Mouse (Mus musculus) left cerebral cortex, adult 8-10 months (tissue): Measurements from ENCODE around the gene Kcng1. TPM values are rescaled to one million over a fixed set of nuclear protein-coding genes. Genes with fewer than 3 reads are reported as not detected.

Experiments used
- DNase-seq, 2 experiments: peaks; one replicate each; pipeline ENCODE4 v3.0.0; 2022; ENCODE audit warnings: low spot score in 2 of 2
- total RNA-seq, 4 experiments: library from RNA; stranded (reverse); gene quantifications; 2 replicates each; pipeline ENCODE4 v1.2.4; 2022

Gene Kcng1
- total RNA-seq, result 10 to 100 TPM; 20.9 to 27.9 (median 26.2) TPM

DNA sequence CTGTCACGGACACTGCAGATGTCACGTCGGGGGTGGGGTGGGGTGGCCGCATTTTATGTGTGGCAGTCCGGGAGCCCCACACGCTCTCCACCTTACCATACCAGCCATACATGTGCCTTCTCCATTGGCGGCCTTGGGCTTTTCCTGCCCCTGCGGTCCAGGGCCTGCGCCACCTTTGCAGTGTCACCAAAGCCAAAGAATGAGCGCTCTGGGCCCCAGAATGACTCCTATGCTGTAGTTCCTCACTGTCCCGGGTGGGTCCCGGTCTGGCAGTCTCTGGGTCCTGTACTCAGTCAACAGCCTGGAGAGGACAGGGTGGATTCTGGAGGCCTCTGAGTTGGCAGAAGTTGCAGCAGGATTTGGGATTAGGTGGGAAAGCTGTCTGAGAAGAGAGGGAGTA is at the start of gene Kcng1:
Gene Kcng1, minus strand, starts transcription at position 155 of the 400 bp plus-strand sequence.
- DNase-seq, result no peak

DNA sequence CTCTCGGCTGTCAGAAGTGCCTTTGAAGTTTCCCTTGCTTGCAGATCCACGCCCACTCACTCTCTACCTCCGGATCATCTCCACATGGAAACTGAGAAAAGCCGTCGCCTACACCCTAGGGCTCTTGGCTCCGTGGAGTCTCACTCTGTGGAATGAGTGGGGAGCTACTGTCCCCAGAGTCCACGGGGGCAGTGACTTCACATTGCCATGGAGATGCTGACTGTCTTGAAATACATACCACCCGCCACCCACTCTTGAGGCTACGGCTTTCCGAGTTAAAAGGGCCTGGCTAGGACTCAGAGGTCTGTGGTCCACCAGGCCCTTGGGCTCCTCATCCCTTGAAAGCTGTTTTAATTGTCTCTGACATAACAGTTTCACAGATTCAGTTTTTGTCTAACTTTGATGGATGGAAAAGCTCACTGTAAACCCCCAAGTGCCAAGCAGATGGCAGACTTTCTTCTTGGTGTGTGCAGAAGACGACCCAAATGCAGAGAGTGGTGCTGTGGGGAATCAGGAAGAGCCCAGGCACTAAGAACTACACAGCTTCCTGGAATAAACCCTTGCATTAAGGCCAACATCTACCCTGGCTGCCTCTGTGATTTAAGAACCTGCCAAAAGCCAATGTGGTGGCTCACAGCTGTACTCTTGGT is 49.0 kb upstream of the Kcng1 start:
- DNase-seq, result peak; percentile 44 to 86

DNA sequence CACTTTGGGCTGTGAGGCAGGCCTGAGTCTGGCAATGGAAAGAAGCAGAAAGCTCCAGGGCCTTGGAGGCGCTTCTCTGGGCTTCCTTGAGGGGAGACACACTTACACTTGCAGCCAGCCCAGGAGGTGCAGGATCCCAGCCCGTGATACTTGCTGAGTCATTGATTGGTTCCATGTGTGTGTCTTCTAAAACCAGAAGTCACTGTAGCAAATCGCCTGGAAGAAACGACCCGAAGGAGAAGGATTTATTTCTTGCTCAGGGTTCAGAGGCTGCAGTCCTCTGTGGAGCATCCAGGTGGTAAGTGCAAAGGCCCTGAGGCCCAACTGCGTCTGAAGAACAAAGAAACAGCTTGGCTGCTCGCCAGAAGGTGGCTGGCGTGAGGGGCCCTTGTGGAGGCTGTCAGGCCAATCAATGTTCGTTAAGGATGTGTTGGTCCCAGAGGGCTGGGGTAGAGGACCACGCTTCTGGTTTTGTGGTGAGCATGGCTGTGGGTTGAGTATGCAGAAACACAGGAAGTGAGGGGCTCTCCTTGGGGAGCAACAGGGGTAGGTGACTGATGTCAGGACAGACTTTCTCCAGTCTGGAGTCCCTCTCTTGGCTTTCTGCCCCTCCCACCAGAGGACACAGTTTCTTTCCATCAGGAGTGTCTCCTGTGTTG is 40.3 kb upstream of the Kcng1 start:
- DNase-seq, result no peak

DNA sequence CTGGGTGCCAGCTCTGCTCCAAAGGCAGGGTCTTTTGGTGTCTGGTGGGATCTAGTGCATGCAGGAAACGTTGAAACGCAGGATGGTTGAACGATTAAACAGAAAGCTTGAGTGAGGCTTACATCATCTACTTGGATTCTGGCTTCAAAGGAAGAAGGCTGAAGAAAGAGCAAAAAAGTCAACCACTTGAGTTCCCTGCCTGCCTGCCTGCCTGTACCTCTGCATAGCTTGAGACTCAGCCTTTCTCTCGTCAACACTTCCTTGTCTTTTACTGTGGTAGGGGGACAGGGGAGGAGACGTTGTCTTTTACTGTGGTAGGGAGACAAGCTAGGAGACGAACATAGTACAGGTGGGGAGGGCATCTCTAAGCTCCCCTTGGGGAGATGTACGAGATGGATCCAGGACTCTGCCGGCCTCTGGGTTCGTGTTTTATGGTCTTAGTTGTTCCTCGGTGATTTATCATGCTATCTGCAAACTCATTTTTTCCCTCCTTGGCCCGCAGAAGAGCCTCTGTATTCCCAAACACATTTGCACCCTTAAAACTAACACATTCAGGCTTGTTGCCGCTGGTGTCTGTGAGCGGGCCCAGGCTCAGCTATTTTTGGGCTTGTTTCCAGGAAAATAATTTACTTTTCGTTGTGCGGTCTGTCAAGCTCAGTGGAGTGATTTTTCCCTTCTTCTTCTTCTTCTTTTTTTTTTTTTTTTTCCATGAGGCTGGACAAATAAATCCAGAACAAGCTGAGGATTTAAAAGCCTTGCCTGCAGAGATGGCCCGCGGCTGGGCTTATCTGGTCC is 39.0 kb upstream of the Kcng1 start:
- no peak for DNase-seq

DNA sequence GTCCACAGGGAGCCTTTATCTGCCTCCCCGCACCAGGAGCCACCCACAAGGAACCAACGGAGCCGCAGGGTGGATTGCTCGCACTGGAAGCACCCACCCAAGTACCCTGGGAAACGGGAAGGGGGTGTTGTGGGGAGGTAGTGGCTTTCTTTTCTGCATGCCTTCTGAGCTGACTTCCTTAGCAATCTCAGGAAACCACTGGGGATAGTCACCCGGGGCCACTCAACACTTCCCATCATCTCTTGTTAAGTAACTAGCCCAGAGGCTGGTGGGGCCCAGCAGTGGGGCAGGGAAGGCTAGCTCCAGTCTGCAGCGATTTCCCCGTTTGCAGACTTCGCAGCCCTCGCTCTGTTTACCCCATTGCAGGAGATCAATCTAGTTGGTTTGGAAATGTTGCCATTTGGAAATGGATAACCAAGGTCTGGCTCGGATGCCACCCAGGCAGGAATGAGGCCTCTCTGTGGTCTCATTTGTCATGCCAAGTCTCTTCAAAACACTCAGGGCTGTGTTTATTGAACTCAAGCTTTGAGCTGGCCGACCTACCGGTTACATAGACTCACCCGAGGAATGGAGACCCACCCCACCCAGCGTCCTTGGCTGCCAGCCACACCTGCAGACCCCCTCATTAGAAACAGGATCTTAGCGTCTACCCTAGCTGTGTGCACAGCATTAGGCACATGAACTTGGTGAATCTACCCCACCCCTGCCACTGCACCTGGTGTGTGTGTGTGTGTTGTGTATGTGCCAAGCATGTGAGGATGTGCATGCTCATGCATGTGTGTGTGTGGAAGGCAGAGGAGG is 33.3 kb upstream of the Kcng1 start:
- no peak for DNase-seq

DNA sequence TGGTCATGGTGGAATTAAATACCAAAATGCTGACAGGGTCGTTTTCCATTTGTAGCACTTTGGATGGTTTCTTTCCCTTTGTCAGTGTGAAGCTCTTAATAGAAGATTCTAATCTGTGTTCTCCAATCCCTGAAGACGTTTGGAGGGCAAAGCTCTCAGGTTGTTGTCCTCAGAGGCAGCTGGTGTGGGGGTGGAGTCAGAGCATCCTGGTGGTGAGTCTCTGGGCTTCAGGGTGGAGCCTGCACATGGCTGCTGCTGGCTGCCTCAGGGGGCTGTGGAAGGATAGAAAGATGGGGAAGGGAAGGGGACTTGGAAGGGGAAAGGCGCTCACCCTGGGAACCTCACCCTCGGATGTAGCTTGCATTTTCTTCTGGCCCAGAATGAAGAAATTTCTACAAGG is 31.0 kb upstream of the Kcng1 start:
- DNase-seq, result no peak

DNA sequence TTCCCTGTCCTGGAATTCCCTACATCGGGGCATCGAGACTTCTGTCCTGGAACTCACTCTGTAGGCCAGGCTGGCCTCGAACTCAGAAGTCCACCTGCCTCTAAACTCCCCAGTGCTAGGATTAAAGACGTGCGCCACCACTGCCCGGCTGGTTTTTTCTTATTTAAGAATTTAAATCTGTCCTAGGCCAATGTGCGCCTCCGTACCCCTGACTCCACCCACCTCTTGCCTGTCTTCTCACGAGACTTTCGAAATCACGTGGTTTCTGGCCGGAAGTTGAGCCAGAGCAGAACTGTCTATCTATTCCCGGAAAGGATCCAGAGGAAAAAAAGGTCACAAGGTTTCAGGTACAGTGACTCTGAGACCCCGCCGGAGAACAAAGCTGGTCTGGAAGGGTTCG is 29.5 kb upstream of the Kcng1 start:
- DNase-seq, result no peak

DNA sequence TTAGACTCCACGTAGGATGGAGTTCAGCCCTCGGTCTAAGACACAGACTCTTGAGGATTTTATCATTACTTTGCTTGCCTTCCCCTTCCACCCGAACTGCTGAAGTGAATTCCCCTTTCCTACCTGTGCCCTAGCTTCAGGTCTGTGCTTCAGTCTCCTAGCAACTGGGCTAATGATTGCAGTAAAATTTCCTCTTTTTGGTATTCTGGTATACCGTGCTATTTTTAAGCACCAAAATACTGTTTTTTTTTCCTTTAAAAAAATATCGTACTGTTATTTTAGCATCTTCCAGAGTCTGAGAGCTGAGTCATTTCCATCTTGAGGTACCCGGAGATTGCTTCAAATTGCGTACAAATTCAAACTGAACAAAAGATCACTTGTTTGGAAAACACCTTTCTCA is 27.4 kb upstream of the Kcng1 start:
- no peak for DNase-seq

DNA sequence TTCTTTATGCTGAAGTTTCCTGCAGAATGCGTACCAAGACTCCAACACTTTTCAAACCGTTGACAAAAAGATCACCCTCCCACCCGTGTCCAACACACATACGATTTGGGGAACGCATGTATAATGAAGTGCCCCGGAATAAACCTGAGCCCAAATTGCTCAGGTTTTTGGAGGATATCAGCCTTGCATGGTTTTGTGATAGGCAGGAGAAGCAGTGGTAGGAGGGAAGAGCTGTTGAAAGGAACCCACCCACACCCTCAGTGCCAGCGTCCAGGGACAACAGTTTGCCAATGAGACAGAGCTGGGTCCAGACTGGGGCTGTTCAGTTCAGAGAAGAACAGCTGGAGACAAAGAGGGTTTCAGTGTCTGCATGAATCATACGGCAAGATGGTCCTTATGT is 18.1 kb upstream of the Kcng1 start:
- no peak for DNase-seq

DNA sequence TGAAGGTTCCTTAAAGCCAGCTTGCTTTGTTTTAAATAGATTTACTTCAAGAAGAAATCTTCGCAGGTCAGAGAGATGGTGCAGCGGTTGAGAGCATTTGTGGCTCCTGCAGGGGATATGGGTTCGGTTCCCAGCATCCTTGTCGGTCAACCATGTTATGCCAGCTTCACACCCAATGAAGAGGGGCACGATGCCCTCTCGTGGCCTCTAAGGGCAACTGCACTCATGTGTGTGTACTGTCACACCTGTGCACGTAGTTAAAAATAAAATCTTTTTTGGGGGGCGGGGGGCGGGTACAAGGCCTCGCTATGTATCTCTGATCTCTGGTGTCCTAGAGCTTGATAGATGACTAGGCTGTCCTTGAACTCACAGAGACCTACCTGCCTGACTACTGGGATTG is 15.0 kb upstream of the Kcng1 start:
- no peak for DNase-seq

DNA sequence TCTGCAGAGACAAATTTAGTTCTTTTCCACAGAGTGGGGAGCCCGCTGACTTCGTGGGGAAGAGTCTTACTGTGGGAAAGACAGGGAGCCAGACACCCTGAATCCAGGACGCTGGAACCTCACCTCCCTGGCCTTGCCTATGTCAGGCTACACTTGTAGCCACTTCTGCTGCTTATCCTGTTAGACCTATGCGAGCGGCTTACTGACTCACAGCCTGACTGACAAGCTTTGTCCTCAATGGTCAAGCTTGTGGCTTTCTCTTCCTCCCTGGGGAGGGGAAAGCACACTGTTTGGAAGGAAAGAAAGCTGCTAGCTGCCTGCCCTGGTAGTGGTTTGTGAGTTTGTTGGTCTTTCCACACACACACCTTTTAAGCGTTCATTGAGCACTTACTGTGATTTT is 11.0 kb upstream of the Kcng1 start:
- no peak for DNase-seq

DNA sequence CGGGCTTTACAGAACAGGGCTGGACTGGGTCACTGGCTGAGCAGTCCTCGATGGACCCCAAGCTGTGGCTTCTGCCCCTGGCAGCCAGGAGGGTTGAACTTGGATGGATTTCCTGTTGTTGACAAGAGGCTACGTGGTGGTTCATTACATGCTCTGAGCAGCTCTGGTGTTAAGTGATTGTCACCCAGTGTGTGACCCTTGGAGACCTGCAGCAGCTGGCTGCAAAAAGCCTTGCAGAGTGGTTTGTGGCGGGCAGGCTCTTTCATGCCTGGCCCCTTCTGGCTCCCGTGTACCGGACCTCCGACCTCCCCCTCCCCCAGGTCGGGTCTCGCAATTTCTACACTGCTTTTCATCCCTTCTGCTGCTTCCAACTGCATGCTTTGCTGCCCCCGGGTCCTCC is 10.5 kb upstream of the Kcng1 start:
- DNase-seq, result no peak

DNA sequence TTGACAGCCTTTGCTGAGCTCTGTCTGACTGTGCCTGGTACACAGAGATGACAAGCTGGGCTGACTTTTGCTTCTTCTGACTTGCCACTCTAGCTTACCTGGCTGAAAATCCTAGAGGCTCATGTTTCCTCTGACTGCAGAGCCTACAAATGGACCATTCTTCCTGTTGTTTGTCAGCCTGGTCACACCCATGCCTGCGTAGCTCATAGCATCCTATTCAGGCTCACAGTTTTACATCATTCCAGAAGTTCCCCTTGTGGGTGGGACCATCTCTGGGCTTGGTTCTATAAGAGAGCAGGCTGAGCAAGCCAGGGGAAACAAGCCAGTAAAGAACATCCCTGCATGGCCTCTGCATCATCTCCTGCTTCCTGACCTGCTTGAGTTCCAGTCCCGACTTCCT is 8.3 kb upstream of the Kcng1 start:
- no peak for DNase-seq

DNA sequence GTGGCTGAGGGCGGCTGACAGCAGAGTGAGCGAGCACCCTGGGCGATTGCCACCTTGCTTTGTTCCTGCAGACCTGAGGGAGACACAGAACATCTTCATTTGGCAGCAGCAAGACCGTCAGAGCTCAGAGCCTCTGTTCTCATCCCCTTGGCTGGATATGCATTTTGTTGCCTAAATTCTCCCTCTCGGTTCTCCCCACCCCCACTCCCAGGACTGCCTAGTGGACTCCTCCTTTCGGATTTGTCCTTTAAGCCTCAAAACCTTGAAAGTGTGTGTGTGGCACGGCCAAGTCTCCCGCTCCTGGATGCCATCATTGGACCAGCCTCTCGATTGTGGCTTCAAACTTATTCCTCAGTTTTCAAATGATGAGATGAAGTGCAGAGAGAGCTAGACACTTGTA is 7.5 kb upstream of the Kcng1 start:
- no peak for DNase-seq

DNA sequence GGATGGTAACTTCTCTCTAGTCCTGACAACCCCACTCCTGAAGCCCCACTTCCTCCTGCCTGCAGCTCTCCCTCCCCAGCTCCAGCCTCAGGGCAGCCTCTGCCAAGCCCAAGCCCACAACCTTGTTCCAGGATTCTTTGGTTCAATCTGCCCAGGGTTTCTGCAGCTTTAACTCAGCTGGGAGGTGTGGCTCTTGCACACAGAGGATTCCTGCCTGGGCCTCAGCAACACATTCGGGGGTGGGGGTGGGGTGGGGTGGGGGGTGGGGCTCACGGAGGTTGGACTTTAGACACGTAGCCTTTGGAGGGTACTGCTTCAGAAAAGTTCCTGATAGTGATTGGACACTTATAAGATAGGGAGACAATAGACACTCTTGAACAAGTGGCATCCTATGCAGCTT is 5.5 kb upstream of the Kcng1 start:
- DNase-seq, result no peak

DNA sequence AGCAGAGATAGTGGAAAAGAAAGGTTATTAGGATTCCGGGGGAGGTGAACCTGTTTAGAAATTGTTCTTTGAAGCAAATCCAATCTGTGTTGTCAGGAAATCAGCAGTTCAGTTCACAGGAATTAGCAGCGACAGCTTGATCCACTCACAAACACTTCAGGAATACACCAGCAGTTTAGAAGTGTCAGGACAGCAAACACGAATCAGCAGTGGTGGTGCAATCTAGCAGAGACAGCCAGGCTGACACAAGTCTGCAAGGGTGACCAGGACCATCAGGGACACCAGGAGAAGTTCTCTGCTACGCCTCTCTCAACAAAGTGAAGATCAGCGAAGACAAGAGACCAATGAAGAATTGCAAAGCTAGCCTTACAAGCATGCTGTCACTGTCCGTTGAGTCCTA is 3.6 kb upstream of the Kcng1 start:
- DNase-seq, result no peak

DNA sequence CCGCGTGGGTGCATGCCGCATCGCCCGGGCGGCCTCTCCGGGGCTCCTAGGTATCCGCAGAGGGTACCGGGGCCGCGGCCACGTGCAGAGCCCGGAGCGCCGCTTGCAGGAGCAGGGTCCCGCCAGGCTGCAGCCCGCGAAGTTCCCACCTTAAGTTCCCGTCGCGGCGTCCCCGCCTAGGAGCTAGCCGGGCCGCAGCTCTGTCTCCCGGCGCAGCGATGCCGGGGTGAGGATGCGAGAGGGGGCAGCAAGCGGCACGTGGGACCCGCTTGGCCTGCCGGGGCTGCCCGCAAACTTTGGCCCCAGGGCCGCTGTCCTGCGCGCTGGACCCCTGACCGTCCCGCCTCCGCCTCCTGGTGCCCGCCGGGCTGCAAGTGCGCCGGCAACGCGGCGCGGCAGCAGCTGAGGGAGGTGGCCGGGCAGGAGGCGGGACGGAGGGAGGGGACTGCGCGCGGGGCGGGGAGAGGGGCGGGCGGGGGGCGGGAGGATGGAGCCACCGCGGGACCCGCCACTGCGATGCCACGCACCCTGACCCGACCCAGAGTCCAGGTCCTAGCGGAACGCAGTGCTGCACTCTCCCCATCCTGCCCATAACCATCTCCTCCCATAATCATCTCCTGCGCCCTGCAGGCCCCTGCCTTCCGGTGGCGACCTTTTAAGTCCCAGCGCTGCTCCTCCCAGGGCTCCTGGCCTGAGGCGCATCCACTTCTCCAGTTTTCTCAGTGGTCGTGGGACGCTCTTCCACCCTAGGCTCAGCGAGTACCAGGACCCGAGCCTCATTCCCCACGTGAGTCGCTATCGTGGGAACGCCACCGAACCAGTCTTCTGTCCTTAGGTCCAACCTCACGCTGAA is 581 bp downstream of the Kcng1 start:
- DNase-seq, result no peak

DNA sequence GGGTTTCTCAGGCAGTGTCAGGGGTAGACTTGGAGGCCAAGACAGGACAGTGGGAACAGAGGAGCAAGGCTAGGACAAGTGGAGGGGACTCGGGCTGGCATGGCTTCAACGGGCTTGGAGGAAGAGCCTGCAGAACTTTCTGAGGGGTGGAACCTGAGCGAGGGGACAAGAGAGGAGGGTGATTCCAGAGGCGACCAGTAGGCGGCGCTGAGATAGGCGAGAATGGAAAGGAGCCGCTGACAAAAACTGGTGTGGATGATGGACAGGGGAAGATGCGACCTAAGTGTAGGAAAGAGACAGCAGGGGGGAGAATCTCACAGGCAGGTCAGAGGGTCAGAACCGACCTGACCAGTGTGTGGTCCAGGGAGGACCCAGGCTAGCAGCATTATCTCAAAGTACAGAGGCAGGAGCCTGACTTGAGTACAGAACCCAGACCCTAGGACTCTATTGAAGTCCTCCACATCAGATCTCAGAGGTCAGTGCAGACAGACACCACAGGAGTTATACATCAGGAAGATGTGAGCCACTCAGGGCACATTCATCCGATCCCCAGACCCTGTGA is 7.1 kb downstream of the Kcng1 start:
- DNase-seq, result peak in 1 of 2 experiments; percentile 76

DNA sequence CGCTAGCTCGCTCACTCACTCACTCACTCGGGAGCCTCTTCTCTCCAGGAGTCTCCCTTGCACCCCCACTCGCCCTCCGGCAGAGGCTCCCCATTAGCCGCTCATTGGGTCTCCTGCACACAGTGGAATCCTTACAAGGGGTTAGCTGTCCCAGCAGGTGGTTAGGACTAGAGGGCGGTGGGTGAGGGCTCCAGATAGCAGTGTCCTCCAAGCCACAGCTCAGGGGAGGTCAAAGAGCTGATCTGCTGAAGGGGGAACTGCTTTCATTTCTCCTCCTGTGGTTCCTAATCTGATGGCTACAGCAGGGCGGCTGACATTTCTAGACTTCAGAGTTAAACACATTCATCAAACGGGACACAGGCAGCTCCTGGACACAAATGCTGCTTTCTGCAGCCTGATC is 8.1 kb downstream of the Kcng1 start:
- DNase-seq, result no peak

DNA sequence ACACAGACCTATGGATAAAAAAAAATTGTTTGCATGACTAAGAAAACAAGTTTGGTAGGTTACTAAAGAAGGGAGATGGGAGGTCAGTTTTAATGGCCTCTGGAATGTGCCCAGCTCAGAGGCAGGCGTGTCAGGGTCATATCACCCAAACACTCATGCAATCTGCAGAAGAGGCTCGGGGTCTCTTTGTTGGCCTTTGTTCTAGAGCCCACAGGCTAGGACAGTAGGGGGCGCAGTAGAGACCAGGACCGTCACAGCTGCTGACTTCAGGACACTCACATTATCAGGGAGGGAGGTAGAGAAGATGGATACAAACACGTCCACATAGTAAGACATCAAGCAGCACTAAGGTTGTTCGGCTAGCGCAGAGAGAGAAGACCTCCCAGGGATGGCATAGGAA is 13.5 kb downstream of the Kcng1 start:
- no peak for DNase-seq

DNA sequence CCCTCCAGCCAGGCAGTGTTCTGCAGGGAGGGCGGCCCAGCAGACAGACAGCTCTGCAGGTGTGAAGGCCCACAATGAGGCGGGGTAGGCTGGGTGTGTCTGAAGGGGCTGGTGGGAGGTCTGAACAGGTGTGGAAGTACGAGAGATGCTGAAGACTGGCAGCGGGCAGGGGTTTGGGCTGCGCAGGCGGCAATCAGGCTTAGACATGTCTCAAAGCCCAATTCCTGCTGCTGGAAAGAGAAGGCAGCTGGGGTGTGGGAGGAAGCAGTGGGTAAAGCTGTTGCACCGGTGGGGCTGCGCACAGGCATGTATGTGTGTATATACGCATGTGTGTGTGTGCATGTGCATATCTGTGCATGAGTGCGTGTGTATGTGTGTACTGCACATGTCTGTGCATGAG is 20.6 kb downstream of the Kcng1 start:
- peak in 1 of 2 experiments; percentile 83 for DNase-seq
